In genomic region chr13:83720883-83721371, GRCm38 (mm10) we compare ENCODE assay signal across 9 mouse cellular contexts.
DNase-seq lines count a peak whose midpoint lies in the region; ATAC-seq and TF ChIP-seq lines count a peak whose summit lies in the region.
"Had no signal": no experiment of that assay in that cellular context is flagged by ENCODE, and none has a peak within 500 bp of the region (broad histone marks: within the 10 kb centered on the region; RNA-seq: fewer than 3 reads in every experiment).

No protein-coding gene starts in this region.

- intact Hi-C loops in left cerebral cortex, postnatal 14 days (cut with DNase I) = loop anchor here (5.0 kb wide), 2 partner anchors 199 to 891 kb away; no protein-coding TSS in a partner anchor

- H3K36me3 ChIP-seq in kidney, adult 2 months (ENCODE audit: control insufficient read depth, insufficient read depth, low read length) = no peaks in the 10 kb centered on the region
- H3K36me3 ChIP-seq in neural tube, embryonic 15.5 days = no peaks in the 10 kb centered on the region
- H3K36me3 ChIP-seq: G1E had no signal

- H3K27me3 ChIP-seq in kidney, adult 2 months (replicated peaks; ENCODE audit: control insufficient read depth, insufficient read depth, low read length) = peaks cover 11% of the 10 kb centered on the region
- 0 out of 2 replicates have a peak, but pooled peaks cover 2% of the 10 kb centered on the region for H3K27me3 ChIP-seq in neural tube, embryonic 15.5 days (replicated peaks)

- peak overlapping the region; percentile 67 for H3K4me2 ChIP-seq in neural tube, embryonic 15.5 days

- TF ChIP-seq CTCF in kidney, adult 2 months (conservative IDR thresholded peaks at IDR 0.05; ENCODE audit: insufficient read depth, insufficient read length, low read depth, low read length) = no peak

- peak; percentile 56 for ATAC-seq in granulocyte monocyte progenitor cell, adult 5-6 weeks (replicated peaks; ENCODE audit: poor library complexity, severe bottlenecking)
- peak; percentile 89 for ATAC-seq in neural tube, embryonic 15.5 days (ENCODE audit: low FRiP score)

- 3% methylated on average over 30 of the region's 30 CpGs for WGBS in kidney, adult 2 months
- WGBS in neural tube, embryonic 15.5 days = under 1% methylated on average over 30 of the region's 30 CpGs

- TF ChIP-seq POLR2A in kidney, adult 2 months (IDR thresholded peaks at IDR 0.05; ENCODE audit: low read depth, low read length) = no peak

- H3K4me1 ChIP-seq in kidney, adult 2 months (ENCODE audit: control insufficient read depth, insufficient read depth, low read length) = no peaks in the 10 kb centered on the region
- H3K4me1 ChIP-seq in neural tube, embryonic 15.5 days = no peaks in the 10 kb centered on the region

- peak overlapping the region; percentile 90 for H3K9ac ChIP-seq in neural tube, embryonic 15.5 days (replicated peaks)

- H3K9me3 ChIP-seq in neural tube, embryonic 15.5 days (replicated peaks) = no peaks in the 10 kb centered on the region
- H3K9me3 ChIP-seq: G1E had no signal

- peak overlapping the region; percentile 3; the same call in 1 of the 2 replicates for H3K4me3 ChIP-seq in kidney, adult 2 months (ENCODE audit: insufficient read depth, low read depth, low read length)
- peak overlapping the region; percentile 64 for H3K4me3 ChIP-seq in neural tube, embryonic 15.5 days (replicated peaks)

- DNase-seq in kidney, adult 2 months = no peak
- DNase-seq in kidney, adult 9 months = no peak
- peak; percentile 97 for DNase-seq in cerebellum, postnatal 10 days
- DNase-seq in left cerebral cortex, postnatal 14 days (ENCODE audit: low spot score in 2 of 2) = peak; percentile 82 to 84
- DNase-seq in urinary bladder, postnatal 36 days (ENCODE audit: low spot score in 2 of 2) = no peak
- DNase-seq in urinary bladder, adult 18-20 months (ENCODE audit: low spot score in 2 of 2) = no peak

- no peak overlapping the region for H3K27ac ChIP-seq in kidney, adult 2 months (ENCODE audit: insufficient read depth, low read depth, low read length)
- H3K27ac ChIP-seq in neural tube, embryonic 15.5 days (replicated peaks) = peak overlapping the region; percentile 92

Comparison
In these comparisons a context has a peak if more than half of its experiments do, and no peak if none do; other contexts are left out.
1. DNase-seq: peak in cerebellum, postnatal 10 days (2 of 2) and left cerebral cortex, postnatal 14 days (2 of 2); none in kidney, adult 2 months (single experiment), kidney, adult 9 months (single experiment), urinary bladder, postnatal 36 days (0 of 2) and urinary bladder, adult 18-20 months (0 of 2).